Mouse (Mus musculus) urinary bladder, adult 2 months (tissue): ENCODE data around the gene Gm10447. TPM values are rescaled to one million over a fixed set of nuclear protein-coding genes. Genes with fewer than 3 reads are reported as not detected.
"Not testable (repeated sequence)": the region's sequence is repeated elsewhere in the genome, so short reads cannot be mapped to it uniquely, and the experiment has no call there.

ENCODE experiments used
- DNase-seq: peaks from one replicate; pipeline ENCODE4 v3.0.0; 2022; ENCODE audit warnings: low spot score
- polyA plus RNA-seq: library from polyadenylated mRNA; depleted of rRNA; stranded (reverse); fragments of >200 nt; gene quantifications from 2 replicates; pipeline ENCODE4 v1.2.3, GENCODE M21; 2012

The Gm10447 gene
- polyA plus RNA-seq, 1 experiment, result 2.9 TPM

DNA sequence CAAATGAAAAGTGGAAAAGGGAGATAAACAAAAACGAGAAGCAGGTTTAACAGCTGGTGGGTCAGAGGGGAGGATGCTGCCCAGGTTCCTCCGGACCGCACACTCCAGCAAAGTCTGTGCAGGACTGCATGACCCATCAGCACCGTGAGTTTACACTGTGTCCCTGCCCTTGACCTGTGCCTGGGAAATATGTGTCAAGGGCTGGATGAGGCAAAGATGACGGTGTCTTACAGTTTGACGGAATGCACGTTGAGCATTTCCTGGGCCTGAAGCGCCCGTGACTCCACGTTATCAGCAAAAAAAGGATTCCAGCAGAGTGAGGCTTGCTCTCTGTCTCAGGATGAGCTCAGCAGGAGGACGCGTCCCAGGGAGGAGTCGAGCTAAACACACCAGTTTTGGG, 11.3 kb downstream of the Gm10447 start:
- no peak for DNase-seq

DNA sequence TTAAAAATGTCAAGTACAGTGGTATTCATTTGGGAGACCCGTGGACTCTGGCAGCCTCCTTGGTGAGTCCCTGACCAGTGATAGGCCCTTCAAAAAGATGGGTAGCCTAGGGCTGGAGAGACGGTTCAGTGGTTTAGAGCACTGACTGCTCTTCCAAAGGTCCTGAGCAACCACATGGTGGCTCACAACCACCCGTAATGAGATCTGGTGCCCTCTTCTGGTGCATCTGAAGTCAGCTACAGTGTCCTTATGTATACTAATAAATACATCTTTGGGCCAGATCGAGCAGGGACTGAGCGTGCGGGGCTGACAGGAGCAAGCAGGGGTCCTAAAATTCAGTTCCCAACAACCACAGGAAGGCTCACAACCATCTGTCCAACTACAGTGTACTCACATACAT, 13.0 kb downstream of the Gm10447 start:
- no peak for DNase-seq

DNA sequence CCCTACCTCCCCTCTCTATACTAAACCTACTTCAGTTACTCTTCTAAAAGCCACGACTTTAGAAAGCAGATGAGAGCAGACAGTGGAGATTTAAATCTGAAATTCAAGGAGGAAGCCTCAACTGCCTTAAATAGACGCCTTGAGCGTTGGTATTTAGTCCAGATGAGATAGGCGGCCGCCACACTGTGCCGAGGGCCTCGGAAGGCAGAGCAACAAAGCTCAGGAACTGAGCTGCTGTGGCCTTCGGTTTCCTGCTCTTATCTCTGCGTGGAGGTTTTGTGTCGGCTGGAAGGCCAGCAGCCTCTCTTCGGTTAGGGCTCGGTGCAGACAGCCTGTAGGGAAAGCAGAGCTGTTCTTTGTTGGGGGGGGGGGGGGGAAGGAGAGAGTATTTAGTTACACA, 15.0 kb downstream of the Gm10447 start:
- no peak for DNase-seq

DNA sequence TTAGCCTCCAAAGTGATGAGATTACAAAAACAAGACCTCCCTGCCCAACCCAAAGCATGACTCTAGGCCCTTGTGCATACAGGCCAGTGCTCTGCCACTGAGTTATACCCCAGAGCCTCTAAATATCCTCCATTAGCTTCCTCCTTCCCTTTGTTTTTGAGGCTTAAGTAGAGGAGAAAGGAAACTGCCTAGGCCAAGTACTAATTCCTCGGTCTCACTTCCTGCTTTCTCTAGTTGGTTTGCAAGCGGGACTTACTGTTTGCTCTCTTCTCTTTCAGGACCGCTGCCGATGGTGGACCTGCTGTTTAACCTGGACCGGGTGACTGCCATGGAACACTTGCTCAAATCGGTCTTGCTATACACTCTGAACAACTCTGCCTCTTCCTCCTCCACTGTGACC, 20.6 kb downstream of the Gm10447 start:
- no peak for DNase-seq

DNA sequence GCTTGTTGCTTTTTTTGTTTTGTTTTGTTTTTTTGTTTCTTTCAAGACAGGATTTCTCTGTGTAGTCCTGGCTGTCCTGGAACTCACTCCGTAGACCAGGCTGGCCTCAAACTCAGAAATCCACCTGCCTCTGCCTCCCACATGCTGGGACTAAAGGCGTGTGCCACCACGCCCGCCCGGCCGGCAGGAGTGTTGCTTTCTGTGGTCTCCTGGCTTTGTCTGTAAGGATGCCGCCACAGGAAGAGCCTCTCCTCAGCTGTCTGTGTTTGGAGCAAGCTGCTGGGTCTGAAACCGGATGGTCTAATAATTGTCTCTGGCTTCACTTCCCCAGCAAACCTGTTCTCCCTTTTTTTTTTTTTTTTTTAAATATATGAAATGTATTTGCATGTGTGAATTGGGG, 21.4 kb downstream of the Gm10447 start:
- DNase-seq, result no peak

DNA sequence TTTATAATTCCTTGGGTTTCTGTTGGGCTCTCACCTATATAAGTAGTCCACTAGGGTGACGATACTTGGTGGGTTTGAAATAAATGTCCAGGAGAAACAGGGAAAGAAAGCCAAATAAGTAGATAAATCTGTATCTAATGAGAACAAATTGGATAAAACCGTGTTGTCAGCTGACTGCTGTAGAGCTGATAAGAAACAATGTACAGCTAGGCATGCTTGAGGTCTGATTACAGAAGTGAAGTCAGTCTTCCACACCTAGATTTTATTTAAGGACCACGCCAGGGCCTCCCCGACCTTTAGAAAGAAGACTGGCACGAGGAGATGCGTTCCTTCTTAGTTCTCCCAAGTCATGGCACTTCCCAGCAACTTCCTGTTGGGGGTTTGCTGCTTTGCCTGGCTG, 23.9 kb downstream of the Gm10447 start:
- DNase-seq, result no peak

DNA sequence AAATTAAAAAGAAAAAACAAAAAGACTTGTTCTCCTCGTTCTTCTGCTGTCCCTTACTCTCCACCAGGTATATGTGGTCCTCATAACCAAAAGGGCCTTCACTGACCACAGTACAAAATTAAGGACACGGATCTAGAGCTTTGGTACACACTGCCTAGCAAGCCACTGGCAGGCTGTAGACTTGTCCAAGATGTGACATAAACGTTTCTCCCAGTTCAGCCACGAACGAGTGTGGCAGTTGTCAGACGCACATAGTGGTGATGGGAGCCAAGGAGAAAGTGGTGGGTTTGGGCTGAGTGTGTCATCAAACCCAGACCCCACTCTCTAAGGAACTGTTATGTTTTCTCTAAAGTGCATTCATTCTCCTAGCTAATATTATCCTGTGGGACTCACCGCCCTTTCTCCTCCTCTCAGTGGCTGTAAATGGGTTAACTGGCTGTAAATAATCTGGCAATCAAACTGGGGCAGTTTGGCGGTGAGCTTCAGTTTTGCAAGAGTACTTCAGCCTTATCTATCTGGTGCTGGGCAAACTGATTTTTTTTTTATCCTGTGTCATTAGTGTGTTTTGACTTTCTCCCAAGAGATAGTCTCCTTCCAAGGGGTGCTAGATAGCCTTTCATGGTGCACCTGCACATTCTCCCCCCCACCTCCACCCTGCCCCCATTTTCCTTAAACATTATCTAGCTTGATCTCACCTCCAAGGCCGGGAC, 25.4 kb downstream of the Gm10447 start:
- no peak for DNase-seq

DNA sequence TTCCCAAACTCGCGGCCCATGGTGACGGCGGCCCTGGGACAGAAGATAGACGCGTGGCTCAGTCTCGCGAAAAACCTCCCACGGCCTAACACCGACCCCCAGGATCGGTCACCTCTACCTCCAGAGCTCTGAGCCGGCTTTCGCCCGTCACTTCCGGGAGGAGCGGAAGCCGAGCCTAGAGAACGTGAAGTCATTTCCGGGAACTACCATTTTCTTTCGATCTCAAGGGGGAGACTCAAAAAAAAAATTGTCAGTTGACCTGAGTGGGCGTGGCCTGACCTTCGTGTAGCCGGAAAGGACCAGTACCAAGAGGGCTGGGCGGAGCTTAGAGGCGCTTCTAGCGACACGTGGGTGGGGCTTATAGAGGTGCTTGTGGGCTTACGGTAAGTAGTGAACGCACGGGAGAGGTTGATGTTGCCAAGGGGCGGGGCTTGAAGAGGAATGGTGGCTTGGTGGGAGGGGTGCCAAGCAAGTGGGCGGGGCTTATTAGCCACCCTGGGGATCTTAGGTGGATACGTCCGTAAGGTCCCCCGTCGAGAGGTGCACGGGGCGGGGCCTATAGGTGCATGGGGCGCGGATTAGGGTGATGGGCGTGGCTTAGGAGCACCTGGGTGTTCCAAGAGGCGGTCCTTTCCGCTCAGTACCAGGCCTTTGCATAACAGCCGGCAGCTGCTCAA, 26.1 kb downstream of the Gm10447 start, which contains the start of the genes Uqcrq and Gdf9:
Gene Uqcrq, minus strand, starts transcription at position 162 of the 677 bp plus-strand sequence.
Gene Gdf9, plus strand, starts transcription at position 354 of the 677 bp plus-strand sequence.
- peak; percentile 93 for DNase-seq

DNA sequence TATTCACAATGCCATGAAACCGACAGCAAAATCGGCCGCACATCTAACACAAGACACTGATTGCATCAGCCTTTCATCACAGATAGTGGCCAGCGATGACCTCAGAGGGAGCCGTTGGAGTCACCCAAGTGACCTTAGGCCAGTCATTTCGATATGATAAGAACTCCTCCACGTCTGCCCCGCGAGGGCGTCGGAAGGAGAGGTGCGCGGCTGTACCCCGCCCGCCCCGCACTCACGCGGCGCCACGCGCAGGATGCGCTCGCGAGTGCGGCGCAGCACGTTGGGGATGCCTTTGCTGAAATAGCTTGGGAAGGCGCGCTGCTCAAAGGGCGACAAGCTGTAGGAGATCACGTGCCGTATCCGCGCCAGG, 26.6 kb downstream of the Gm10447 start:
- no peak for DNase-seq

DNA sequence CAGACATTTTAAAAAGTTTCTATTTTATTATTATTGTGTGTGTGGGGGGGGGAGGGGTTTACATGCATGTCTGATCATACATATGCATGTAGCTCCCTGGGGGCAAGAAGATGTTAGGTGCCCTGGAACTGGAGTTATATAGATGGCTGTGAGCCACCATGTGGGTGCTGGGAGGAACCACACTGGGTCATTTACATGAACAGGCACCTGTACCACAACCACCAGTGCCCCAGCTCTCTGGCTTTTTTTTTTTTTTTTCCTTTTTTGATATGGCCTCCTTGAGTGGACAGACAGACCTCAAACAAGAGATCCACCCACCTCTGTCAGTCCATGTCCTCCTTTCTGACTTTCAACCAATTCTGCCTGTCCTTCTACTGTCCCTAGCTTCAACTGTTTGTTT, 27.7 kb downstream of the Gm10447 start:
- no peak for DNase-seq

DNA sequence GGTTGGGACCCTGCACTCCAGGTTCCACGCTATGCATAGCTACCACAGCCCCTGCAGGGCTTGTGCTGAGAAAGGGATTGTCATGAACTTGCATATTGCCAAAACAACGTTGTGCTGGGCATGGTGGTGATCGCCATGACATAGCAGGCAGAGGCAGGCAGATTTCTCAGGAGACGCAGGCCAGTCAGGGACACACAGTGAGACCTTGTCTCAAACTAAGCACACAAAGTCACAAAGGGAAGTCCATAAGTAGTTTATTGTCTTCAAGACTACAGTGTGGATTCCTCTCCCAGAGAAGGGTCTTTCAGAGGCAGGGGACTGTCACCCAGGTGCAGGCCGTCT, 28.2 kb downstream of the Gm10447 start:
- DNase-seq, result no peak

DNA sequence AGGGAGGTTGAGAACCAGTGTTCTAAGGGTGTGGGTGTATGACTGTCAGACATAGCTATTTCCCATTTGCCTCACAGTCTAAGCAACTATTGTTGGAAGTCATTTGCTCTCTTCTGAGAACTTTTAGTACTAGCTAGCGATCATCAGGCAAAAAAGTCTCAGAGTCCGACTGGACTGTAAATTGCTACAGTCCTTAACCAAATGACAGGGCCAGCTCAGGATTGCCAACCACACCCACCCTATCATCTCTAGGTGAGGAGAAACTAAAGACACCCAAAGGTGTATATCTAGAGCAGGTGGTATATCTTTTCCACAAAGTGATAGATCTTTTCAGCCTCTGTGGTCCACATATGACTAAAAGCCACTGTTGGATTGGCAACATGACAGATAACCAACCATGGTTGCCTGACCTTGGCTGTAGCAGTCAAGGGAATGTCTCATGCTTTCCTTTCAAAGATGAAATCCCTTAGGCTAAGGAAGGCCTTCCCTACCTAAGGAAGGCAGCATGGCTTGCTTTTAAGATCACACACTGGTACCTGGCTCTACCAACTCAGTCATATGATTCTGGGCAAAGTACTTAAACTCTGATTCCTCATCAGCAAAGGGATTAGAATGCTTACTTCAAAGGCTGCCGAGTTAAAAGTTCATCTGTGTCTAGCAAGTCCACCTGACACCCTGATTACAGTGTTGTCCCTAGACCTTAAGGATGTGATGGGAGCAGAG, 28.8 kb downstream of the Gm10447 start:
- no peak for DNase-seq

DNA sequence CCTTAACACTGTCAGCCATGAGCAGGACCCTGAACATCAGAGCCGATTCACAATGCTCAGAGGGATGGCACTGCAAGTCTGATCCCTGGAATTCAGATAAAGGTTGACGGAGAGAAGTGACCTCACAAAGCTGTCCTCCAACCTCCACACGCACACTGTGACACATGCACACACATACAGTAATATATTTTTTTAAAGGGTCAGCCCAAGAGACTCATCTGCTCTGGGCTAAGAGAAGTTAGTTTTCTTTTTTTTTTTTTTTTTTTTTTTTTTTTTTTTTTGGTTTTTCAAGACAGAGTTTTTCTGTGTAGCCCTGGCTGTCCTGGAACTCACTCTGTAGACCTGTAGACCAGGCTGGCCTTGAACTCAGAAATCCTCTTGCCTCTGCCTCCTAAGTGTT, 30.0 kb downstream of the Gm10447 start:
- not testable (repeated sequence) for DNase-seq

DNA sequence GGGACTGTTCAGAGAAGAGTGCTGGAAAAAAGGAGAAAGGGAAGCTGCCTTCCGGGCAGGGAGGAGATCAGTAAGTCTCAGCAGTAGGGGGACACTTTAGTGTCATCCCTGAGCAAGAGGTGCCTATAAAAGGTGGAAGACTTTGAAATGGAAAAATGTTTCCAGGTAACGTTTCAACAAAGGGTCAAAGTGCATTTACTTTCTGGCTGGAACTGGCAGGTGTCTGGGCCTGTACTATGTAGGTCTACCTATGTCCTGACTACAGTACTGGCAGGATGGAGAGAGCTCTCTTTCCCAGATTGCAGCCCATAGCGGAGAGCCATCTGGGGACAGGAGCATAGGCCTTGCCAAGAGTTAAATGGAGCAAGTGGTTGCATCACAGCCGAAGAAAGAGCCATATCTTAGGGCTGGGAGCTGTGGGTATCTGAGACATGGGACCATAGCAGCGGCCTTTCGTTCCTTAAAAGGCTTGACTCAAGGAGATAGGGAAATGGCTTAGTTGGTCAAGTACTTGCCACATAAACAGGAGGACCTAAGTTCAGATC, 31.1 kb downstream of the Gm10447 start:
- DNase-seq, result no peak

DNA sequence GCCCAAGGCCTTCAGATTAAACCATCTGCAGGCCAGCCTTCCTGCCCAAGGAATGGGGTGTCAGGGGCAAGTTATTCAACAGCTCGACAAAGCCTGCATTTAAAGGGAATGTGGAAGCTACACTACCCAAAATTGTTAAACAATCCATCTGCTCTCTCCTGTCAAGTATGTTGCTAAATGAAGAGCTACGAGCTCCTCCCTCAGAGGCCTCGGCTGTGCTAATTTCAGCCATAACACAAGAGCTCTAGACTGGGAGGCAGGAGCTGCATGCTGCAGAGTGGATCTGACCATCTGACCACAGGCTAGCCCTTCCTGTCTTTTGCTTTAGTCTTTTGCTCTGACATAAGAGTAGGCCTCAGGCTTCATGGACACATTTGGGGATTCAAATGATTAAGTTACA, 31.7 kb downstream of the Gm10447 start:
- no peak for DNase-seq

DNA sequence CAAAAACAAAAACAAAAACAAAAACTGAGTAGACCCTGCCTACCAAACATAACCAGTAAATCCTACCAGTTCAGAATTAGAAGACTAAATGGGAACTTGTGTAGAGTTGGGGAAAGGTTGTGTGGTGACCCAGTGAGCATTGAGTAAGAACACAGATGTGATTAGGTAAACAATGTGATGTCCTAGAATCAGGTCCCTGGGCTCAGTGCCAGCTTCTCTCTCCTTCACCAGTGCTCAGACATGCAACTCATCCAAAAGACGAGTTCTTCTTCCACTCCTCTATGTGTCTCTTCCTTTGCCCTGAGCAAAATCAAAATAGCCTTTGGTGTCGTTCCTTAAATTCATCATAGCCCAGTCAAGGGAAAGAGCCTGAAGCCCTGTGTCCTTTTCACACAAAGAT, 32.1 kb downstream of the Gm10447 start:
- DNase-seq, result no peak

DNA sequence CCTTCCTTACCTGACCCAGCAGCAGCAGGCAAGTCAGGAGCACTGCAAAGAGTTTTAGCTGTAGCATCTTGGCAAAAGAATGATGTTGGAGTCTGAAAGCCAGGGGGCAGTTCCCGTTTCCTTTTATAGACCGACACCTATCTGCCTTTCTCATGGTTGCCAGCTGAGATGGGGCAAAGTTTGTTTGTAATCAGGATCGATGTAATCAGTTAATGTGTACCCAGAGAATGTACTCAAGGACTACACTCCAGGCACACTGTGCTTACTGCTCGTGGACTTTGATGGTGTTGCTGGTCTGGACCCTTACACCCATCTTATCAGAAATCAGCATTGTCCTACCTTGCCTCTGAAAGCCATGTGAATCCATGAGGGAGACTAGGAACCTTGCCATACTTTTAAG, 33.9 kb downstream of the Gm10447 start, which contains the start of gene Leap2:
Gene Leap2, minus strand, starts transcription at position 135 of the 400 bp plus-strand sequence.
- no peak for DNase-seq

DNA sequence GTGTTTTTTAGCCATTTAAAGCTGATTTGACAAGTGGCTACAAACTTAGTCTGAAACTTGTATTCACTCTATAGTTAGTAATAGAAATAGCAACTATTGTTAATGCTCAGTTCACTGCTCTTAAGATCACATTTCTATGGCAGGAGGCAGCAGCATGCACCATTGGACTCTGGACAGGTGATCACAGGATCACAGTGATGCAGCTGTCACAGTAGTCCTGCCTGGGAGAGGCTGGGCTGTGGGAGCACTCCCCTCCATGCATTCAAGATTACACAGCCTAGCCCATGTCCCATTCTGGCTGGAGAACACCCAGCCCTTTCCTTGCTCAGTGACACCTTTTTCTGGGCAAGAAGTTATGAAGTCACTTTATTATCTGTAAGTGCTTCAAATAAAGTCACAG, 38.9 kb downstream of the Gm10447 start:
- DNase-seq, result no peak

DNA sequence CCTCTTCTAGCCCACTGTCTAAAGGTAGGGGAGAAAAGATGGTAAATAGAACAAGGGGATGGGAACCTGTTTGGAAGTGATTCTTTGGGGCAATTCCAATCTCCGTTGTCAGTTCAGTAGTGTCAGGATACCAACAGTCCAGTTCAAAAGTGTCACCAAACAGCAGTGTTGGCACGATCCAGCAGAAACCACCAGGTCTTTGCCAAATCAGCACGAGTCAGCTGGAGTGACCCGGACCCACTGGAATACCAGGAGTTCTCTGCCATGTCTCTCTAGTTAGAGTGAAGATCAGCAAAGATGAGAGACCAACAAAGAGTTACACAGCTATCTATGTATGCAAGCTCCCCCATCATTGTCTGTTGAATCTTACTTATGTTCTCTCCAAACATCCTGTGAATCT, 43.0 kb downstream of the Gm10447 start:
- no peak for DNase-seq

DNA sequence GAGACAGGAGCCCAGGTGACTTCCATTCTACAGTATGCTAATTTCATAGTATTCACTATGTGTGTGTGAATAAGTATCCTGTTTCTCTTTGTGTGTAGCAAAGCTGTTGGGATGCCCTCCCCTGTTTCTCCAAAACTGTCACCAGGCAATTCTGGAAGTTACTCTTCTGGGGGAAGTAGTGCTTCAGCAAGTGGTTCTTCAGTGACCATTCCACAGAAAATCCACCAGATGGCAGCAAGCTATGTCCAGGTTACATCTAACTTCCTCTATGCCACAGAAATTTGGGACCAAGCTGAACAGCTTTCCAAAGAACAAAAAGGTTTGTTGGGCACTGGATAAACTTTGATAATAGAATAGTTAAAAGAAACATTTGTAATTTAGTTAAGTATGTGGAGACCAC, 45.2 kb downstream of the Gm10447 start:
- DNase-seq, result no peak
